Mouse (Mus musculus) T-helper 17 cell (primary cell): Measurements from ENCODE around the gene Trio.

Experiments
- in situ Hi-C, 2 experiments: fragments of 300-600 bp; cut with MboI, MseI; formaldehyde crosslinking; loops; 1 replicate in 1 of 2; 2 replicates in 1 of 2; pipeline ENCODE4 v1.15.1; 2025; ENCODE audit warnings: high pct_unique_total_duplicates in 2 of 2

The Trio gene

DNA sequence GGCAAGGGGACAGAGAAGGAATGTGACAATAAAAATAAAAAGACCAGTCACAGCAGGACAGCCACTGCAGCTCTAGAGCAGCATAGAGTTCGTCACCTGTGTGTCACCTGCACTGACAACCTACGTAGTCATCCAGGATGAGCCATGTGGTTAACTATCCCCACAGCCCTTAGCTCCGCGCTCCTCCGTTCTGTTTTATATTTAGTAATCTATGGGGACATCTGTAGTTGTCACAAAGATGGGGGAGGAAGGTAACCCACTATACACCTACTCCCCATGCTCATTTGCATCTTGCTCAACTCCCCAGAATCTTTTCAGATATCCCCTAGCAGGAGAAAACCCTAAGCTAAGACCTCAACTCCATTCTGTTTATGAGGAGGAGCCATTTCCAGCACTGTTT is 71.3 kb downstream of the Trio start:
- in situ Hi-C loops: no loop called here

DNA sequence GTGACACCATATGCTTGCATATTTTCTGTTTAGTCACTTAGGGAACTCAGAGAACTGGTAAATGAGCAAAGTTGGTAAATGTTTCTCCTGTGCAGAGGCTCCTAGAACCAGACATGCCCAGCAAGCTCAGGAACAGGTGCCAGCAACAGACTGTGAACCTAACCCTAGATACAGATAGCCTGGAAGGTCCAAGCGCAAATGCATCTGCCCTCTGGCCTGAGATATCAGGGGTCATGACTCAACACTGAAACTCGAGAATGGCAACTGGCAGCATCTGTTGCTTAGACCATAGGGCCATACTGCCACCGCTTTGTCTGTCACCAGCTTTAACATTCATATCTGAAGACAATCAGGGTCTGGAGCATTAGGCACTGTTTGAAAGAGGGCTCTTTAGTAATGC is 72.1 kb downstream of the Trio start:
- in situ Hi-C loops: no loop called here

DNA sequence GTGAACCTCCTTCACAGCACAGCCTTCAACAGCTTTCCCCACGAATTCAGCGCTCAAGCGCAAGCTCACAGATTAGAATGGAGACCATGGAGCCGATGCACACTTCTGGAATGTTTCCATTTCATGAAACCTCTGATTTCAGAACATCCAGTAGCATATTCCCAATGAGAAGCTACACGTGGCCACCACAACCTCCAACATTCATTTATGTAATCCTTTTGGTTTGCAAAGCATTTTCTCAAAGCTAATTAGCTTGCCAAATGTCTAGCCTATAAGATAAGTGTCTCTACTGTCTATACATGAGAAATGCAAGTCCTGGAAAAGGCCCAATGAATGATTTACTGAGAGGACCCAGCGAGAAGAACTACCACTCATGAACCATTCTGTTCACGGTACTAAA is 74.5 kb downstream of the Trio start:
- in situ Hi-C loops: no loop called here

DNA sequence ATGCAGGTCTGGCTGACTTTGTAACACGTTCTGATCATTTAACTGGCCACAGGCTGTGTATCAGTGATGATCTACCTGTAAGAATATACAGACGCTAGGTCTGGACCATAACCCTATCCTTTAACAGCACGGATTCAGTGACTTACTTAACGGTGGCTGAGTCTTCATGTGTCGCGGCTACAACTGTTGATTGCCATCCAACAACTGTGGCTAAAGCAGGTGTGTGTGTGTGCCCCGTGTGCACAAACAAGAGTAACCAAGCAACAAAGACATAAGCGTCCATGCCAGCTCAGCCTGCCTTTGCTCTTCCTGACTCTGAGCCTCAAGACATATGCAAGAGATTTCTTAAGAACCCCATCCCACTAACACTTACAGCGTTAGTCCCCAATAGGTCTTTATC is 76.5 kb downstream of the Trio start:
- in situ Hi-C loops: no loop called here

DNA sequence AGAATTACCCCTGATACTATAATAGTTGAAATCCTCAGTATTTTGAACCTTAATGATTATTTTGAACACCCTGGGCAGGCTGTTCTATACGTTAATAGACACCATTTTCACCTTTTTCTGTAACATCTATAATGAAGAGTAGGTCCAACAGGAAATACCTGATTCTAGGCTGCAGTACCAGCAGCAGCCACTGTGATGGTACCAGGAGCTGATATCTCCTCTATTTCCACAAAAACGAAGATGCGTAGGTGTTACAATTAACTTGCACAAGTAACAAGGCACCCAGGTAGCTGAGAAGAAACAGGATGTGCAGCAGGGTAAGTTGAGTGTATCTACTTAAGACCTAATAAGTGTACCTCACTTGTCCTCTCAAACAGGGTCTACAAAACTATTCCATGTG is 77.8 kb downstream of the Trio start:
- in situ Hi-C loops: no loop called here

DNA sequence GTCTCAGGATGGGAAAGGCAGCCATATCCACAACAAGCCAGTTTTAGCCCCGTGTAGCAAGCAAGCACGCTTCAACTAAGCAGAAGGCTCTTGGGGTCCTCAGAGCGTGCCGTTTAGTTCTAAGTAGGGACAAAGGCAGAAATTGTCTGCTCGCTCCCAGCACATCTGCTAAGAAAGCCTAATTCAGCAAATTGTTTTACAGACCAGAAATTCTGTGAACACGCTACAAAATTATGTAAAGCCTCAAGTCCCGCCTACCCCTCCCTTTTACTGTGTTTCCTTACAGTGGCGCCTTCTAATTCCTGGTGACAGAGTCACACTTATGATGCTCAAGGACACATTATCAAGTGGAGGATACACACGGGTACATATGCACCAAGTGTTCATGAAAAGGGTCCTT is 80.1 kb downstream of the Trio start:
- in situ Hi-C loops: no loop called here

DNA sequence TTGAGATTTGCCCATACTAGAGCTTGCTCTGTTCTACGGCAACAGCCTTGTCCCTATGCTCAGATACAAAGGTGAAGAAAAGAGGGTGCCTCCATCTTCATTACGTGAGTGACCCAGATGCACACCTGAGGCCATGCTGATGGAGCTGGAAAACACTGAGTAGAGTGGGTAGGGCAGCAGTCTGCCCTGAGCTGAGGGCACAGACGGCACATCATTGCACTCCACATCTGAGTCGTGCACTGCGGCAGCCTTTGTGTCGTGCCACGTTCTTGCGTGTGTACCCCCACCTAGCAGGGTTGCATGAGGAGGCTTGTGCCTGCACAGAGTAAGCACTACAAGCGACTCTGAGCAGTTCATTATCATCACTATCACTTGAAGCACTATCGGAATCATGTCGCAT is 80.8 kb downstream of the Trio start:
- in situ Hi-C loops: no loop called here

DNA sequence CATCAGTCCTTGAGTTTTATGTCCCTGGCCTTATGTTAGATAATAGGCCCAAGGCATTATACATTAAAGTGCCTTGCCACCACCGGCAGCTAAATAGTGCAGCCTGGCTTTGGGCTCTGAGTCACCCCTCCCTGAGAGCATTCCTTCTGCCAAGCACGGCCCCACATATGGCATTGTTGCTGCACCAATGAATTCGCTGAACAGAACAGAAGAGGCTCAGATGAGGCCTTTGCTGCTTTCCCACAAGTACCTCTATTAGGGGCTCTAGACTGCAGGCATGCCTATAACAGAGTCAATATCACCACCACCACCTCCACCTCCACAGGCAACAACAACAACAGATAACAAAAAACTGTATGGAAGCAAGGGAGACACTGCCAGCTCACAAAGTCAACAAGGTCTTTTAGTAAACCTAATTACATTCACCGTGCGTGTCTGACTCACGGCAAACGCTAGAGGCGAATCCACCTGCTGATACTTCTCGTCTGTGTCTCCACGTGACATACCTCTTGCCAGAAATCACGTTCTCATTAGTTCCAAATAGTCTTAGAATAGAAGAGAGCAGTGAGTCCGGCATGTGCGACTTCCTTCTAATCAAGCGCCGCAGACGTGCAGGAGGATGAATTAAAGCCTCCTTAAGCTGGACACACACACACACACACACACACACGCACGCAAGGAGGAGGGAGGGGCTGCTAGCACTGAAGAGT is 82.0 kb downstream of the Trio start:
- in situ Hi-C loops: no loop called here

DNA sequence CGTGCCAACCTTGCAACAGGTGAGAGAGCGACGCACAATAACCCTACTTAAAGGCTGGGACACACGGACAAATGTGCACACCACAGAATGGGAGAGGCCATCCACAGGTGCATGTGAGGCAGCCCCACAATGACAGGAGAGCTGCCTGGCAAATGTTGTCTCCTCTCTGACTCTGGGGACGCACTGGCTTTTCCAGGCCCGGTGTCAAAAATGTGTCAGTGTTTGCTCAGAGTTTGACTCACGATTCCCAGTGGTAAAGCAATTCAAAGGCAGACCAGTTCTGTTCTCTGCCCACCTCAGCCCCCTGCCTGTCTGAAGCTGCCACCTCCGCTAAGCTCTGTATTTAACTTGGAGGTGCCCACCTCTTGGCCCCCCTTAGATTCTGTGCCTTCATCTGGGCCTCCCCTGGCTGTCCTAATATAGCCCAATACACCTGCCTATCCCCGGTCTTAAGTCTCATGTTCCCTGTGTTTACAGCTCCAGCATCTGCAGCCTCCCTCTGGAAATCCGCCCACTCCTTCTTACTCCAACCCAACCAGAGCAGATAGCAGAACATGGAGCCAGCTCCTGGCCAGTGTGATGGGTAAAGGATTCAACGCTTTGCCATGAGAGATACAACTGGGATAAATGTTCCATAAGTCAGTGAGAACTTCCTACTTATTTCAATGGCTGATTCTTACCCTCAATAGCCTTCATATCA is 83.3 kb downstream of the Trio start:
- in situ Hi-C loops: no loop called here

DNA sequence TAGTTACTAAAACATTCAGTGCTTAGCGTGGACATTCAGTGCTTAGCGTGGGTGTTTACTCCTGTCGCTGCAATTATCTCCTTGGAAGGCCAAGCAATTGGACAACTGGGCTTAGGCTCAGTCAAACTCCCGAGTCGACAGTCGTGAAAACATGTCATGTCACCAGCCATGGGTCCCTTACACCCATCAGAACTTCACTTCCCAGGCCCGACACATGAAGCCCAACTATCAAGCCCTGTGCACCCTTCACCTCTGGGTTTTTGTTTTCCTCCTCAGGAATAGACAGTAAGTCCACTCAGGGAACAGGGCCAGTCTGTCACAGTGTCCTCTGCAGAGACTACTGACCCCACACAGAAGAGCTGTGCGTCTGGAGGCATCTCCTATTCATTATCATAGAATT is 84.2 kb downstream of the Trio start:
- in situ Hi-C loops: no loop called here

DNA sequence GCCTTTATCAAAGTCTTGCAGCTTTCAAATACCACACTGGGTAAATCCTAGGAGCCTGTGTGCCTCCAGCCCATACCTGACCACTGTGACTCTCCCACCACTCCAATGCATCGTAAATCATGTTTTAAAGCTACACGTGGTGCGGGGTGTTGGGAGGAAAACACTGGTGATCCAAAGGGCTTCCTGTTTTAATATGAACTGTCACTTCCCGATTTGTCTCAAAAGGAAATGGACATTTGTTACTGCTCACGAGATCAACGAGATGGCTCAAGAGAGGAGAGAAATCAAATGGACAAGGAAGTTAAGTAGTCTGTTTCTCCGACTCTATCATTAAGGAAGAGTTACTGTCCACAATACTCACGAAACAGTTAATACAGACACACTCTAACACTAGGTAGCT is 84.6 kb downstream of the Trio start:
- in situ Hi-C loops: no loop called here

DNA sequence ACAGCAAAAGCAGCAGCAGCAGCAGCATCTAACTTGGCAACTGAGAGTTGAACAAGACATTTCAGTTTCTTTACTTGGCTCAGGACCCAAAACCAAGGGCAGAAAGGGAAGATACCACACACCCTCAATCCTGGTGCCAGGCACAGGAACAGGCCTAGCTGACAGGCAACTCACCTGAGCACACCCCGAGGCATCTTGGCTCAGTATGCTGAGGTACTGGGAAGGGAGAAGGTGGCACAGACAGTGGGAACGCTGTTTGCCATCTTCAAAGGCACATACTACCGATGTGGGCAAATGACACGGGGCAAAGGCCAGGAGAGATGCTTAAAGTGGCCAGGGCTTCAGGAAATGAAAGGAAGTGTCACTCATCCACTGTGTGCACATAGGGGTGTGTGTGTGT is 85.6 kb downstream of the Trio start:
- in situ Hi-C loops: no loop called here

DNA sequence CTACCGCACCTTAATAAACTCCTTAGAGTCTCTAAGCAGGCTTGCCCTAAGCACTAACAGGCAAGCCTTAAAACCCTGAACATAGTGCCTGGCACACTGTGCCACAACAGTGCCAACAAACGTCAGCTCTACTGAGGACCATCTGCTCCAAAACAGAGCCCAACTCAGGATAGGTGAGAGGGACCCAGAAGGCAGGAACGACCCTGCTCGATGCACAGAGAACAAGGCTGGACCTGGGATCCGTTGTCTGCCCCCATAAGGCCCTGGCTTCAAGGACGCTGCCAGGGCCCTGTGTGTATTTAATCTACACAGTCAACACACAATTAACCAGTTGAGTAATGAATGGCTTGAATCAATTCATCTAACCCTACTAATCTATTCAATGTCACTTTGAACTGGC is 86.8 kb downstream of the Trio start:
- in situ Hi-C loops: no loop called here

DNA sequence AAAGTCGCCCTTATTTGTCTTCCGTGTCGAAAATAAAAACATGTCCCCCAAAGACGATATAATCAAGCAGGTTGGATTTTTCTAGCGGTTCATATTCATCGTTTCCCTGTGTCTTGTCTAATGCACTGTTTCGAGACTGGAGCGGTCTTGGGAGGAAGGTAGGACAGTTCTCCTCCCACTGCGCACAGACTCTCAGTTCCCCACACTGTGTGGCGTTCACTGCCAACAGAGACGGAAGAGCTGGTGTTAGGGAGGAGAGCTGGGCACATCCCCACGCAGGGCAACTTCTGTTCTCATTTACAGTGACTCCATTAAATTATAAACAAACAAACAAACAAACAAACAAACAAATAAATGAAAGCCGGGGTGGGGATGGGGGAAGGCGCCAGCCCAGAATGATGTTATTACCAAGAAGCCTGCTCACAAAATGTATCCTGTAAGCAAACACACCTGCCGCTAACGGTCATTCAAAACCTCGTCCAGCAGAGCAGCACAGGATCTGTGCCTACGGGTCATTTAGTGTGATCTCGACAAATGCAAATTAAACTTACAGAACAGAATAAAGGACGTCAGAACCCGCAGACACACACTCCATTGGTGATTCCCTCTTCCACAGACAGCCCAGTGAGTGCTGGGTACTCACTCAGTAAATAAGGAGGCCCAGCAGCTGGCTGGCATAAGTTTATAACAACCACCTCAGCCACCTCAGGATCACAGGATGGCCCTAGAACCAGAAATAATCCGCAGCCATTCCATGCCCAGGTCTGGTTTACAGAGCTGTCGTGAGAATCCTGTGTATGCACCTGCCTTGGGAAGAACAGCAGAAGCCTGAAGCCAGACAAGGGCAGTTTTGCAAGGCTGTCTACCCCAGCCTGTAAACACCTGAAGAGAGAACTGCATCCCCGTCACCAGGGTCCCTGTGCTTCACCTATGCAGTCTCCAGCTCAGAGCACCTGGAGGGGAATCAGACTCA is 87.5 kb downstream of the Trio start:
- in situ Hi-C loops: no loop called here

DNA sequence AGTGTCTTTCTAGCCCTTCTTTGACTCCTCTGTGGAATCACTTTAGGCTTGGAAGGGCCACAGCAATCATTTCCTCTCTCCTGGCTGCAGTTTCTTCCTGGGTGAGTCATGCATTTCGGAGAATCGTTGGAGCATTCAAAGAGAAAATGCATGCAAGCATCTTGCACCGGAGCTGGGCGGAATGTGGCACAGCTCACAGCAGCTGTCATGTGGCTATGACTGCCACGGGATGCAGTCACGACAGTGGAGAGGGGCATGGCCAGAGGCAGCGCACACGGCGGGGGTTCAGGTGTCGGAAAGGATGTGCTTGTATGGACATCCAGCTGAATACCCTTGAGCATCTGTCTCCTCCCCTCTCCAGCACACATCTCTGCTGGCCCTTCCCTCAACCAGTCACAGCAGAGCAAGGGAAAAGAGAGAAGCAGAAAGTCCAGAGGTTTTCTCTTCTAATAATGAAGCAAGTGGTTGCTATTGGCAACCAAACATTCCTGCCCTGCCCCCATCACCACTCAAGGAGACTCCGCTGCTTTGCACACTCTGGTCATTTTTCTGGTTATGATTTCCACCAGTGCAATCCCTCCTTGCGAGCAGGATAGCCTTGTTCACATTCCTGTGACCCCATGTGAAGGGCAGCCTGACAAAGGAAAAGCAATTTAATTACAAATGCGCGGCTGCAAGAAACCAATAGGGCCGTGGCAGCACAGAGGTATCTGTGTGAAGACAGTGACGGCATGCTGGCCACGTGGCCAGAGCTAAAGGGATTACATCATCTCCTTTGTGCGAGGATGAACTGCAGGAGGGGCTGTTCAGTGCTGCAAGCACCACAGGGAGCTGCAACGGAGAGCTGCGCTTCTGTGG is 88.4 kb downstream of the Trio start:
- in situ Hi-C loops: no loop called here

DNA sequence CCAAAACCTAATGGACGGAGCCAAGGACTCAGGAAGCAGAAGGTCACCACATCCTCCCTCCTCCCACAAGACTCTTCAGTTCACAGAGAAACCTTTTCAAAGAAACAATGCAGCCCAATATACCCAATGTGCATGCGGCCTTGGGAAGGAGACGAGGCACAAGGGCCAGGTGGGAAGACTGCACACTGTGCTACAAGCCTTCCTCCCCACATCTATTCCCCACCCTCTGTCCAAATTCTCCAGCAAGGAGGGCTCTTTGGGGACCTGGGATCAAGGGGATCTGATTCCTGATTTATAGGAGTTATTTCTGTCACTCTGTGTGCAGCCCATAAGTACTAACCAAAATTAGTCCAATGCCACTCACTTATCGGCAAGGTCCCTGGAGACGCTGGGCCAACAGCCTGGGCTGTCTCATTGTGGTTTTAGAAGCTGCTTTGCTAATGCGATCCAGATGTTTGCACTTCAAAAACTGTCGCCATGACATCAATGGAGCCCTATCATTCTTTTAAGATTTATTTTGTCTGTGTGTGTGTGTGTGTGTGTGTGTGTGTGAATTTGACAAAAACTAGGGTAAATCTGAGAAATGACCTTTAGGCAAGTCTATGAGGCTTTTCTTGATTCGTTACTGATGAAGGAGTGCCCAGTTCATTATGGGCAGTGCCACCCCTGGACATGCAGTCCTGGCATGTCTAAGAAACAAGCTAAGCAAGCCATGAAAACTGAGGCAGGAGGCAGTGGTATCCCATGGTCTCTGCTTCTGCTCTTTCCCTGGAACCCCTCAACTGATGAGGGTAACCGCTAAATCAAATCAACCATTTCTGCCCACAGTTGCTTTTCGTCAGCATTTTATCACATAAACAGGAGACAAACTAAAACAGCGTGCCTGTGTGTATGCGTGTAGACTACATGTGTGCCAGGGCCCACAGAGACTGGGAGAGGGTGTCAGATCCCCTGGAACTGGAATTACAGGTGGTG is 89.6 kb downstream of the Trio start:
- in situ Hi-C loops: no loop called here

DNA sequence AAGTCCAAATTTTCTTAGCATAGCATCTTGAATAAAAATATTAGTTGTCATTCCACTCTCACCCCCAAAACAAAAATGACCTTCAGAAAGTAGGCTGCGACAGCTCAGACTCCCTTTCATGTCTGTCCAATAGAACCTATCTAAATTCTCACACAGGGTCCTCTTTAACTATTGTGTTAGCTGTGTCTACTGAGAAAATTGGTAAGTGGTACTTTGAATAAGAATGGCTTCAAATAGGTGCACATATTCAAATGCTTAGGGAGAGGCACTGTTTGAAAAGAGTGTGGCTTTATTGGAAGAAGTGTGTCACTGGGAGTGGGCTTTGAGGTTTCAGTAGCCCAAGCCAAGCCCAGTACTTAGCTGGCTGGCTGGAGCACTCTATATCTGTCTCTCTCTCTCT is 92.4 kb downstream of the Trio start:
- in situ Hi-C loops: no loop called here

DNA sequence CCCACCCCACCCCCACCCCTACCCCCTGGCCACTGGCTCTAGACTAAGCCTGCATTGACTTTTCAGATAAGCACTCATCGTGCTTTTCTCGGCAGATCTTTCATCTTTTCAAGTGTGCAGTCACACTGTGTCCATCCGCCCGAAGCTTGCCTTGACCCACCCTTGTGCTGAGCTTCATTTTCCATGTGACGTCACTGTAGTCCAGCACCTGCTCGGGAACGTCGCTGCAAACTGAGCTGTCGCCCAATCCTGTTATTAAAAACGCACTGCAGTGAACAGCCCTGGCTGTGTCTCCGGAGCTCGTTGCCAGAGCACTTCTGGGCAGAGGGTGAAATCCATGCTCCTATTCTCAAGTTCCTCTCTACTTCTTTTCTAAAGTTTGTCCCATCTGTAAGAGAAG is 93.8 kb downstream of the Trio start:
- in situ Hi-C loops: no loop called here

DNA sequence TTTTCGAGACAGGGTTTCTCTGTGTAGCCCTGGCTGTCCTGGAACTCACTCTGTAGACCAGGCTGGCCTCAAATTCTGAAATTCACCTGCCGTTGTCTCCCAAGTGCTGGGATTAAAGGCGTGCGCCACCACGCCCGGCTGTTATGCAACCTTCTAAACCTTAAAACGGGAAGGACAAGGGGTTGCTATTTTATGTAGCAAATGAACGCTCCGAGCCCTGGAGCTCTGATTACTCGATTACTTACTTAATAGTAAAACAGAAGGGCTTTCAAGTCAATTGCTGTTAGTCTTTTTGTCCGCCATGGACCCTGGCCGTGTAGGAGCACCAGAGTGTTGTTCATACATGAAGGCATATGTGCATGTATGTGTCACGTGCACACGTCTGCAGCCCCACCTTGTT is 94.2 kb downstream of the Trio start:
- in situ Hi-C loops: no loop called here

DNA sequence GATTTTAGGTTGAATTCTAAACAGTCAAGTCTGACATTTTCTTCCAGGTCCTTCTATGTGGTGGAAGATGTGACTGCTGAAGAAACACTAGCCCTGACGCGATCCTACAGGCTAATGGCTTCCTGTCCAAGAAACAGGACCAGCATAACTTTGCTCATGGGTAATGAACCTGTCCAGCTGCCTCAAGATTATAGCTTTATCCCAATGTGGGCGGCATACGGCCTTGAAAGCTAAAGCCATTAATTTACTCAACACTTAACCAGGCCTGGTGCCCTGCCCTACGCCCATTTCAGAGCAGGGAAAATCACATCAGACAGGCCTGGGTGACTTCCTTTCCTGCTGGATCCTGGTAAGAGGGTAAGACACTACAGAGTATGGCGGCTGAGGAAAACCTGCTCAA is 98.0 kb downstream of the Trio start:
- in situ Hi-C loops: no loop called here
